In genomic region chr4:109128017-109128416, GRCm38 (mm10) we compare ENCODE assay signal across 26 mouse cellular contexts.
DNase-seq lines count a peak whose midpoint lies in the region; ATAC-seq and TF ChIP-seq lines count a peak whose summit lies in the region.
"Had no signal": no experiment of that assay in that cellular context is flagged by ENCODE, and none has a peak within 500 bp of the region (broad histone marks: within the 10 kb centered on the region; RNA-seq: fewer than 3 reads in every experiment).

No protein-coding gene starts in this region.

- DNase-seq in gastrocnemius, adult 2 months = no peak
- no peak for DNase-seq in gastrocnemius, postnatal 10 days
- DNase-seq in midbrain, embryonic 10.5 days (ENCODE audit: low spot score) = no peak
- DNase-seq in midbrain, embryonic 11.5 days (ENCODE audit: low spot score, missing footprints) = no peak
- no peak for DNase-seq in hindbrain, postnatal 0 days (ENCODE audit: low spot score)
- no peak for DNase-seq in liver, postnatal 0 days
- no peak for DNase-seq in urinary bladder, adult 2 months (ENCODE audit: low spot score)
- DNase-seq: adrenal gland, postnatal 25 days; cerebellum, adult 18-20 months; cerebellum, postnatal 25 days; embryo, embryonic 11 days; kidney, adult 11 months; kidney, postnatal 36 days; lung, postnatal 36 days; right cerebral cortex, postnatal 25 days; spleen, adult 18-20 months had no signal

- H3K4me2 ChIP-seq in midbrain, embryonic 11.5 days = no peak overlapping the region
- H3K4me2 ChIP-seq in hindbrain, postnatal 0 days (ENCODE audit: low read depth, low read length) = no peak overlapping the region
- no peak overlapping the region for H3K4me2 ChIP-seq in liver, postnatal 0 days (ENCODE audit: low read depth, low read length)
- H3K4me2 ChIP-seq: embryonic facial prominence, embryonic 13.5 days; kidney, embryonic 15.5 days; limb, embryonic 13.5 days; lung, embryonic 15.5 days; neural tube, embryonic 12.5 days had no signal

- H3K27ac ChIP-seq in gastrocnemius, adult 2 months = peak overlapping the region; percentile 20; the same call in 1 of the 2 replicates
- H3K27ac ChIP-seq in midbrain, embryonic 10.5 days (replicated peaks) = 0 out of 2 replicates have a peak overlapping the region, but pooled peaks have one; percentile 0
- no peak overlapping the region for H3K27ac ChIP-seq in midbrain, embryonic 11.5 days (ENCODE audit: low read depth, low read length)
- H3K27ac ChIP-seq in hindbrain, postnatal 0 days = 0 out of 2 replicates have a peak overlapping the region, but pooled peaks have one; percentile 0
- H3K27ac ChIP-seq in liver, postnatal 0 days (ENCODE audit: low read depth) = no peak overlapping the region
- H3K27ac ChIP-seq: embryonic facial prominence, embryonic 13.5 days; kidney, embryonic 15.5 days; limb, embryonic 13.5 days; liver, embryonic 14.5 days; lung, embryonic 15.5 days; neural tube, embryonic 12.5 days had no signal

- H3K4me1 ChIP-seq in midbrain, embryonic 10.5 days = peaks cover 10% of the 10 kb centered on the region
- no peaks in the 10 kb centered on the region for H3K4me1 ChIP-seq in midbrain, embryonic 11.5 days (ENCODE audit: control insufficient read depth, insufficient read depth, low read length)
- no peaks in the 10 kb centered on the region for H3K4me1 ChIP-seq in hindbrain, postnatal 0 days (ENCODE audit: insufficient read depth, low read length)
- peaks cover 8% of the 10 kb centered on the region for H3K4me1 ChIP-seq in liver, postnatal 0 days (ENCODE audit: insufficient read depth)
- H3K4me1 ChIP-seq: kidney, embryonic 15.5 days had no signal

- H3K27me3 ChIP-seq in midbrain, embryonic 10.5 days (ENCODE audit: low read depth, poor library complexity, severe bottlenecking) = no peaks in the 10 kb centered on the region
- no peaks in the 10 kb centered on the region for H3K27me3 ChIP-seq in midbrain, embryonic 11.5 days (ENCODE audit: control insufficient read depth, insufficient read depth, low read length)
- H3K27me3 ChIP-seq in hindbrain, postnatal 0 days (ENCODE audit: insufficient read depth, low read length) = no peaks in the 10 kb centered on the region
- H3K27me3 ChIP-seq in liver, postnatal 0 days (ENCODE audit: insufficient read depth, low read length) = no peaks in the 10 kb centered on the region
- H3K27me3 ChIP-seq: embryonic facial prominence, embryonic 13.5 days; heart, embryonic 13.5 days; kidney, embryonic 15.5 days; limb, embryonic 13.5 days; lung, embryonic 15.5 days; megakaryocyte, embryonic 14.5 days; neural tube, embryonic 12.5 days had no signal

- WGBS in midbrain, embryonic 10.5 days = 83% methylated on average over 9 of the region's 9 CpGs
- WGBS in midbrain, embryonic 11.5 days = 74% methylated on average over 9 of the region's 9 CpGs
- WGBS in hindbrain, postnatal 0 days = 64% methylated on average over 9 of the region's 9 CpGs
- WGBS in liver, postnatal 0 days (ENCODE audit: insufficient replicate concordance) = 86% methylated on average over 9 of the region's 9 CpGs

- H3K4me3 ChIP-seq in gastrocnemius, adult 2 months = no peak overlapping the region
- no peak overlapping the region for H3K4me3 ChIP-seq in midbrain, embryonic 10.5 days
- no peak overlapping the region for H3K4me3 ChIP-seq in midbrain, embryonic 11.5 days (ENCODE audit: low read depth, low read length)
- H3K4me3 ChIP-seq in hindbrain, postnatal 0 days (ENCODE audit: low read length) = no peak overlapping the region
- H3K4me3 ChIP-seq in liver, postnatal 0 days (ENCODE audit: low read depth, low read length) = no peak overlapping the region
- H3K4me3 ChIP-seq: embryonic facial prominence, embryonic 13.5 days; erythroblast, embryonic 14.5 days; heart, embryonic 13.5 days; kidney, embryonic 15.5 days; limb, embryonic 13.5 days; lung, embryonic 15.5 days; megakaryocyte, embryonic 14.5 days; neural tube, embryonic 12.5 days had no signal

- H3K36me3 ChIP-seq in midbrain, embryonic 10.5 days = no peaks in the 10 kb centered on the region
- H3K36me3 ChIP-seq in midbrain, embryonic 11.5 days (ENCODE audit: control insufficient read depth, insufficient read depth, low read length) = no peaks in the 10 kb centered on the region
- peaks cover 10% of the 10 kb centered on the region; the same call in 1 of the 2 replicates for H3K36me3 ChIP-seq in hindbrain, postnatal 0 days (ENCODE audit: insufficient read depth, low read length)
- 0 out of 2 replicates have a peak, but pooled peaks cover 2% of the 10 kb centered on the region for H3K36me3 ChIP-seq in liver, postnatal 0 days (replicated peaks; ENCODE audit: insufficient read depth, low read length)
- H3K36me3 ChIP-seq: embryonic facial prominence, embryonic 13.5 days; lung, embryonic 15.5 days had no signal

- no peak for TF ChIP-seq EP300 in liver, postnatal 0 days (IDR thresholded peaks at IDR 0.05; ENCODE audit: low read depth)

- intact Hi-C loops in gastrocnemius, adult 2 months (cut with DNase I) = no loop called here

- H3K9ac ChIP-seq in midbrain, embryonic 11.5 days (ENCODE audit: low read length) = no peak overlapping the region
- H3K9ac ChIP-seq in hindbrain, postnatal 0 days (replicated peaks; ENCODE audit: low read length) = no peak overlapping the region
- H3K9ac ChIP-seq in liver, postnatal 0 days (replicated peaks) = no peak overlapping the region
- H3K9ac ChIP-seq: embryonic facial prominence, embryonic 13.5 days; kidney, embryonic 15.5 days; limb, embryonic 13.5 days; liver, embryonic 14.5 days; lung, embryonic 15.5 days; neural tube, embryonic 12.5 days had no signal

- TF ChIP-seq CTCF in gastrocnemius, adult 2 months (IDR thresholded peaks at IDR 0.05) = no peak
- no peak for TF ChIP-seq CTCF in hindbrain, postnatal 0 days (IDR thresholded peaks at IDR 0.05; ENCODE audit: low read depth)
- TF ChIP-seq CTCF in liver, postnatal 0 days (IDR thresholded peaks at IDR 0.05; ENCODE audit: low read depth) = no peak

- H3K9me3 ChIP-seq in midbrain, embryonic 10.5 days (replicated peaks) = no peaks in the 10 kb centered on the region
- no peaks in the 10 kb centered on the region for H3K9me3 ChIP-seq in midbrain, embryonic 11.5 days (ENCODE audit: control insufficient read depth, low read length)
- no peaks in the 10 kb centered on the region for H3K9me3 ChIP-seq in hindbrain, postnatal 0 days (ENCODE audit: low read length)
- H3K9me3 ChIP-seq in liver, postnatal 0 days (ENCODE audit: low read length) = no peaks in the 10 kb centered on the region
- H3K9me3 ChIP-seq: embryonic facial prominence, embryonic 13.5 days; heart, embryonic 13.5 days; kidney, embryonic 15.5 days; limb, embryonic 13.5 days; lung, embryonic 15.5 days; megakaryocyte, embryonic 14.5 days; neural tube, embryonic 12.5 days had no signal

- no peak for ATAC-seq in midbrain, embryonic 11.5 days (ENCODE audit: low FRiP score)
- no peak for ATAC-seq in hindbrain, postnatal 0 days
- ATAC-seq in liver, postnatal 0 days = no peak
- ATAC-seq: CD4-positive, CD25-positive, alpha-beta regulatory T cell, adult 4 months had no signal

Comparison
In these comparisons a context has a peak if more than half of its experiments do, and no peak if none do; other contexts are left out.
1. H3K27ac ChIP-seq: peak in gastrocnemius, adult 2 months (single experiment), midbrain, embryonic 10.5 days (single experiment) and hindbrain, postnatal 0 days (single experiment); none in midbrain, embryonic 11.5 days (single experiment) and liver, postnatal 0 days (single experiment).